Mouse (Mus musculus) CH12.LX (cell line): ENCODE data around the gene Tmc8. TPM values are rescaled to one million over a fixed set of nuclear protein-coding genes. Genes with fewer than 3 reads are reported as not detected.

Experiments
- DNase-seq: peaks from one replicate; pipeline ENCODE4 v3.0.0-alpha.2; 2013; ENCODE audit errors: extremely low read depth
- H3K27ac ChIP-seq: 2 replicates; pipeline ENCODE4 v1.5.1; 2012; ENCODE audit warnings: low read depth, mild to moderate bottlenecking, control low read depth, moderate library complexity; ENCODE audit not compliant: insufficient read depth
- H3K27me3 ChIP-seq: replicated peaks from 2 replicates; pipeline ENCODE3; 2012; ENCODE audit warnings: inconsistent platforms
- H3K36me3 ChIP-seq, 2 experiments: replicated peaks in 1 of 2; 2 replicates each; pipeline versions ENCODE3 to v1.6.1; 2012; ENCODE audit warnings: inconsistent platforms in 1 of 2, low read length in 1 of 2, mild to moderate bottlenecking in 1 of 2, mixed read lengths in 1 of 2, moderate library complexity in 1 of 2; ENCODE audit not compliant: control insufficient read depth in 1 of 2, insufficient read depth in 1 of 2
- H3K4me1 ChIP-seq, 2 experiments: 2 replicates each; pipeline ENCODE4 v1.6.1; 2012; ENCODE audit warnings: inconsistent platforms in 1 of 2, moderate library complexity in 1 of 2; ENCODE audit not compliant: insufficient read depth in 2 of 2, control insufficient read depth in 1 of 2
- H3K4me2 ChIP-seq: 2 replicates; pipeline ENCODE4 v1.6.1; 2012; ENCODE audit warnings: low read depth, mild to moderate bottlenecking, control low read depth; ENCODE audit not compliant: poor library complexity, insufficient read depth, severe bottlenecking
- H3K4me3 ChIP-seq, 3 experiments: fragments of 150-350 bp in 1 of 3; sonication (generic) in 1 of 3; replicated peaks in 1 of 3; 2 replicates each; pipeline versions ENCODE3 to v1.5.1; 2011 to 2012; ENCODE audit warnings: low read depth in 2 of 3, low read length in 2 of 3, mild to moderate bottlenecking in 2 of 3, moderate library complexity in 2 of 3, control low read depth in 1 of 3, improper control_type of control experiment in 1 of 3, inconsistent platforms in 1 of 3, mixed read lengths in 1 of 3; ENCODE audit not compliant: poor library complexity in 1 of 3
- H3K79me2 ChIP-seq: replicated peaks from 2 replicates; pipeline ENCODE4 v1.6.1; 2012; ENCODE audit warnings: mild to moderate bottlenecking, moderate library complexity; ENCODE audit not compliant: control insufficient read depth, poor library complexity, insufficient read depth, severe bottlenecking; ENCODE audit errors: extremely low read depth
- H3K9ac ChIP-seq: 2 replicates; pipeline ENCODE4 v1.6.1; 2012; ENCODE audit warnings: low read depth, mild to moderate bottlenecking, control low read depth, moderate library complexity; ENCODE audit not compliant: insufficient read depth
- H3K9me3 ChIP-seq: replicated peaks from 2 replicates; pipeline ENCODE3; 2012; ENCODE audit warnings: low read length, inconsistent platforms, mixed read lengths
- CHD1 ChIP-seq: IDR thresholded peaks from 2 replicates; pipeline ENCODE4 v1.6.1; 2012; ENCODE audit warnings: low read depth, low read length, improper control_type of control experiment, inconsistent platforms
- CHD2 ChIP-seq: IDR thresholded peaks from 2 replicates; pipeline ENCODE4 v1.6.1; 2011; ENCODE audit warnings: low read length, improper control_type of control experiment
- CTCF ChIP-seq, 2 experiments: IDR thresholded peaks in 1 of 2; conservative IDR thresholded peaks in 1 of 2; 2 replicates each; pipeline ENCODE4 v1.5.1; 2011 to 2012; ENCODE audit warnings: low read depth in 2 of 2, low read length in 2 of 2, improper control_type of control experiment in 1 of 2, inconsistent platforms in 1 of 2, mild to moderate bottlenecking in 1 of 2, moderate library complexity in 1 of 2
- ELF1 ChIP-seq: IDR thresholded peaks from 2 replicates; pipeline ENCODE4 v1.6.1; 2014; ENCODE audit warnings: low read depth, mild to moderate bottlenecking, inconsistent platforms, low read length, improper control_type of control experiment
- EP300 ChIP-seq: IDR thresholded peaks from 2 replicates; pipeline ENCODE4 v1.6.1; 2011; ENCODE audit warnings: low read length, improper control_type of control experiment
- HCFC1 ChIP-seq: IDR thresholded peaks from 2 replicates; pipeline ENCODE4 v1.6.1; 2012; ENCODE audit warnings: low read depth, mild to moderate bottlenecking, inconsistent platforms, low read length, improper control_type of control experiment
- IRF4 ChIP-seq: IDR thresholded peaks from 2 replicates; pipeline ENCODE4 v1.6.1; 2014; ENCODE audit warnings: low read depth, mild to moderate bottlenecking, inconsistent platforms, low read length, improper control_type of control experiment
- MAX ChIP-seq: IDR thresholded peaks from 2 replicates; pipeline ENCODE4 v1.6.1; 2011; ENCODE audit warnings: low read length, improper control_type of control experiment
- MAZ ChIP-seq: IDR thresholded peaks from 2 replicates; pipeline ENCODE4 v1.6.1; 2012; ENCODE audit warnings: low read depth, mild to moderate bottlenecking, inconsistent platforms, low read length, improper control_type of control experiment, moderate library complexity
- MEF2A ChIP-seq: IDR thresholded peaks from 2 replicates; pipeline ENCODE4 v1.6.1; 2014; ENCODE audit warnings: low read depth, mild to moderate bottlenecking, inconsistent platforms, low read length, improper control_type of control experiment, borderline replicate concordance
- MYC ChIP-seq: IDR thresholded peaks from 2 replicates; pipeline ENCODE4 v1.6.1; 2011; ENCODE audit warnings: low read depth, mild to moderate bottlenecking, improper control_type of control experiment, low read length
- NELFE ChIP-seq: IDR thresholded peaks from 2 replicates; pipeline ENCODE4 v1.6.1; 2011; ENCODE audit warnings: low read depth, low read length, improper control_type of control experiment
- NRF1 ChIP-seq: IDR thresholded peaks from 2 replicates; pipeline ENCODE4 v1.6.1; 2014; ENCODE audit warnings: low read depth, mild to moderate bottlenecking, inconsistent platforms, low read length, improper control_type of control experiment, moderate library complexity
- POLR2A ChIP-seq: IDR thresholded peaks from 2 replicates; pipeline ENCODE4 v1.6.1; 2011; ENCODE audit warnings: low read depth, mild to moderate bottlenecking, improper control_type of control experiment, low read length
- POLR2AphosphoS2 ChIP-seq: IDR thresholded peaks from 2 replicates; pipeline ENCODE4 v1.6.1; 2011; ENCODE audit warnings: low read depth, low read length, improper control_type of control experiment
- SIN3A ChIP-seq: IDR thresholded peaks from 2 replicates; pipeline ENCODE4 v1.6.1; 2012; ENCODE audit warnings: low read length, improper control_type of control experiment, inconsistent platforms
- USF2 ChIP-seq: conservative IDR thresholded peaks from 2 replicates; pipeline ENCODE4 v1.6.1; 2011; ENCODE audit warnings: low read depth, low read length, improper control_type of control experiment
- ZKSCAN1 ChIP-seq: IDR thresholded peaks from 2 replicates; pipeline ENCODE4 v1.6.1; 2012; ENCODE audit warnings: low read depth, inconsistent platforms, low read length, improper control_type of control experiment, borderline replicate concordance
- ZMIZ1 ChIP-seq: IDR thresholded peaks from 2 replicates; pipeline ENCODE4 v1.6.1; 2012; ENCODE audit warnings: low read depth, mild to moderate bottlenecking, inconsistent platforms, low read length, improper control_type of control experiment
- dilution Hi-C: fragments of 300-500 bp; cut with MboI; formaldehyde crosslinking; loops from 2 replicates; pipeline ENCODE4 v1.14.3; 2020; ENCODE audit warnings: low sequenced_read_pairs; ENCODE audit not compliant: extremely low pct_unique_long_range_greater_than_20kb, extremely low pct_ligation_motif_present
- in situ Hi-C: fragments of 300-500 bp; cut with MboI; formaldehyde crosslinking; loops from 3 replicates; pipeline ENCODE4 v1.14.3; 2019; ENCODE audit warnings: low sequenced_read_pairs, low pct_ligation_motif_present, low pct_unique_long_range_greater_than_20kb, mixed read lengths
- polyA plus RNA-seq: library from polyadenylated mRNA; unstranded; fragments of >175 nt; gene quantifications from 2 replicates; pipeline ENCODE4 v1.2.1, GENCODE M21; 2012; ENCODE audit warnings: low read depth; ENCODE audit not compliant: insufficient read length
- total RNA-seq, 2 experiments: library from RNA; depleted of rRNA; stranded (reverse); fragments of 300-350 nt in 1 of 2; fragments of >200 nt in 1 of 2; gene quantifications; 2 replicates each; pipeline ENCODE4 v1.2.3; 2012 to 2014

The Tmc8 gene
- total and polyA plus RNA-seq, 3 experiments: 2.2 to 9.8 (median 6.1) TPM

- Histone ChIP-seq H3K9ac (peak overlapping the region; percentile 33), H3K27me3 (no peaks in the 10 kb centered on the region), H3K4me3 (peak overlapping the region; percentile 68 to 94 (median 71)), H3K4me2 (peak overlapping the region; percentile 75), H3K27ac (peak overlapping the region; percentile 39), H3K79me2 (no peaks in the 10 kb centered on the region), H3K9me3 (no peaks in the 10 kb centered on the region), H3K36me3 (peaks cover 29 to 50% of the 10 kb centered on the region in 2 experiments), H3K4me1 (peaks cover 8 to 64% of the 10 kb centered on the region in 2 experiments; a peak in 3 of 4 replicates)
- DNase-seq: peak; percentile 52
- dilution Hi-C loops: no loop called here
- in situ Hi-C loops: no loop called here
- TF ChIP-seq MYC: no peak
- TF ChIP-seq ZKSCAN1: no peak
- TF ChIP-seq IRF4: peak; percentile 7; the same call in 1 of the 2 replicates
- TF ChIP-seq SIN3A: peak; percentile 80
- TF ChIP-seq MAZ: peak; percentile 50; the same call in 1 of the 2 replicates
- peak; percentile 24; the same call in 1 of the 2 replicates for TF ChIP-seq NELFE
- peak; percentile 62; the same call in 1 of the 2 replicates for TF ChIP-seq CHD1
- peak; percentile 51; the same call in 1 of the 2 replicates for TF ChIP-seq POLR2A
- TF ChIP-seq MEF2A: no peak
- TF ChIP-seq HCFC1: peak; percentile 50
- peak; percentile 49; the same call in 1 of the 2 replicates for TF ChIP-seq MAX
- peak; percentile 82 for TF ChIP-seq ELF1
- peak; percentile 26; the same call in 1 of the 2 replicates for TF ChIP-seq POLR2AphosphoS2
Observed at GRCm38 (mm10) chr11:117779434-117780198, 2.3 kb upstream of the Tmc8 start.

DNA sequence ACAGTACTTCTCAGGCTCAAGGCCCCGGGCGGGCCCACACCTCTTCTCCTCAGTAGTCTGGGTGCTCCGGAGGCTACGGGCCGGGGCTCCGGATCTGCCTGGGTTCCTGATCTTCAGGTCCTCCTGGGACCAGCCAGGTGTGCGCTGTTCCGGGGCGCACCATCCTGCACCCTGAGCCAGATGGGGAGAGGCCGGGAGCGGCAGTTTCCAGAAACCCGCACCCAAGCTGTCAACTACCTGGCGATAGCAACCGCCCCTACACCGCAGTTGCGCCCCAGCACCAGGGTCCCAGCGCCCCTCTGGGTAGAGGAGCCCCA, 1.7 kb upstream of the Tmc8 start:
- DNase-seq: no peak
- H3K4me2 ChIP-seq: peak overlapping the region; percentile 75
- H3K4me3 ChIP-seq: peak overlapping the region; percentile 68 to 94 (median 71)
- dilution Hi-C loops (no loop called here), in situ Hi-C loops (no loop called here)
- no peaks in the 10 kb centered on the region for H3K27me3 ChIP-seq
- peaks cover 8 to 64% of the 10 kb centered on the region in 2 experiments; a peak in 3 of 4 replicates for H3K4me1 ChIP-seq
- peaks cover 24 to 50% of the 10 kb centered on the region in 2 experiments for H3K36me3 ChIP-seq
- H3K9ac ChIP-seq: peak overlapping the region; percentile 33
- peak; percentile 1; the same call in 1 of the 2 replicates for TF ChIP-seq NELFE
- TF ChIP-seq MEF2A: 0 out of 2 replicates have a peak, but pooled peaks have one; percentile 9
- TF ChIP-seq MAZ: no peak
- TF ChIP-seq CTCF (conservative IDR thresholded peaks at IDR 0.05 in 1 of 2, IDR thresholded peaks at IDR 0.05 in 1 of 2; ENCODE audit: low read depth in 2 of 2, low read length in 2 of 2): no peak
- no peak for TF ChIP-seq USF2
- peak; percentile 13; the same call in 1 of the 2 replicates for TF ChIP-seq CHD2
- 0 out of 2 replicates have a peak, but pooled peaks have one; percentile 7 for TF ChIP-seq EP300
- no peak for TF ChIP-seq NRF1
- TF ChIP-seq ZMIZ1: no peak
- no peak for TF ChIP-seq ZKSCAN1
- H3K79me2 ChIP-seq: no peaks in the 10 kb centered on the region
- H3K27ac ChIP-seq: no peak overlapping the region
- H3K9me3 ChIP-seq: no peaks in the 10 kb centered on the region
